21 mouse cellular contexts compared by ENCODE assay signal in the genomic region with DNA sequence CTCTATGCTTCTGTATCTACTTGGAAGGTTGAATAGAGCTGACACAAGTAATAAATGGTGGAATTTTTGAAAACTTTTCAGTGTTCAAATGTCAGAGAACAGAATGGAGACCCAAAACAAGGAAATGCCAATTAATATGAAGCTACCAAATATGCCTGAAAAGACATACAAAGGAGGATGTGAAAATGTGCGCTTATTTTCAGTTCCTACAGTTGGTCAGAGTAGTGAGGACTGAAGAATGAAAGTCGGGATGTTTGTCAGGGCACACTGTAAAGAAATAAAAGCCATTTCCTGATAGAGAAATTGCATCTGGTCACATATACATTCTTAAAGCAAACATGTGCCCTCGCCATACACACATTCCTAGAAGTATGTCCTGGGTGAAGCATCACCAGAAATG. TPM values are rescaled to one million over a fixed set of nuclear protein-coding genes. Genes with fewer than 3 reads are reported as not detected.
"Had no signal": no experiment of that assay in that cellular context is flagged by ENCODE, and none has a peak within 500 bp of the region (broad histone marks: within the 10 kb centered on the region; RNA-seq: fewer than 3 reads in every experiment).

No protein-coding gene starts in this region.

- H3K27me3 ChIP-seq: lung, embryonic 15.5 days; megakaryocyte, embryonic 14.5 days; midbrain, embryonic 13.5 days; midbrain, embryonic 15.5 days; neural tube, embryonic 12.5 days; stomach, embryonic 15.5 days had no signal

- H3K4me1 ChIP-seq: megakaryocyte, embryonic 14.5 days; neural tube, embryonic 12.5 days; stomach, embryonic 15.5 days had no signal

- ATAC-seq: lung, postnatal 0 days; midbrain, embryonic 13.5 days; midbrain, embryonic 15.5 days had no signal

- H3K36me3 ChIP-seq: lung, embryonic 15.5 days; midbrain, embryonic 13.5 days; midbrain, embryonic 15.5 days; neural tube, embryonic 12.5 days; stomach, embryonic 15.5 days had no signal

- DNase-seq: lung, adult 2 months; lung, postnatal 14 days; lung, postnatal 36 days; retina, postnatal 1 day; right cerebral cortex, adult 18-20 months; right cerebral cortex, postnatal 25 days; thymus, adult 2 months; thymus, postnatal 25 days; thymus, postnatal 4 days had no signal

- H3K9me3 ChIP-seq: lung, embryonic 15.5 days; midbrain, embryonic 13.5 days; midbrain, embryonic 15.5 days; neural tube, embryonic 12.5 days; stomach, embryonic 15.5 days had no signal

- H3K27ac ChIP-seq: liver, embryonic 14.5 days; lung, embryonic 15.5 days; macrophage; midbrain, embryonic 13.5 days; midbrain, embryonic 15.5 days; neural tube, embryonic 12.5 days; stomach, embryonic 15.5 days; stomach, postnatal 0 days had no signal

- H3K9ac ChIP-seq: liver, embryonic 14.5 days; lung, embryonic 15.5 days; midbrain, embryonic 13.5 days; midbrain, embryonic 15.5 days; neural tube, embryonic 12.5 days; stomach, embryonic 15.5 days had no signal

- H3K4me3 ChIP-seq: lung, embryonic 15.5 days; megakaryocyte, embryonic 14.5 days; midbrain, embryonic 13.5 days; midbrain, embryonic 15.5 days; neural tube, embryonic 12.5 days; stomach, embryonic 15.5 days had no signal

- H3K4me2 ChIP-seq: lung, embryonic 15.5 days; midbrain, embryonic 11.5 days; midbrain, embryonic 13.5 days; midbrain, embryonic 15.5 days; neural tube, embryonic 12.5 days; stomach, embryonic 15.5 days had no signal

RNA-seq across cellular contexts. Expression of gene Dkk2, which starts 56.0 kb away (rescaled TPM):
- total RNA-seq: monocyte, adult 5-6 weeks had no signal
